Mouse (Mus musculus) MEL (cell line): ENCODE measurements around the gene Cep131. TPM values are rescaled to one million over a fixed set of nuclear protein-coding genes. Genes with fewer than 3 reads are reported as not detected.

Source experiments
- DNase-seq: peaks from one replicate; pipeline ENCODE4 v3.0.0; 2011; ENCODE audit warnings: low read depth, low spot score
- H3K27ac ChIP-seq: 2 replicates; pipeline ENCODE4 v1.5.1; 2012; ENCODE audit warnings: low read depth, mild to moderate bottlenecking, control low read depth, low read length, moderate library complexity; ENCODE audit not compliant: control insufficient read depth
- H3K27me3 ChIP-seq, 2 experiments: fragments of 150-350 bp in 1 of 2; sonication (generic) in 1 of 2; 2 replicates each; pipeline ENCODE4 v1.6.1; 2012; ENCODE audit warnings: low read length in 2 of 2, mild to moderate bottlenecking in 2 of 2, improper control_type of control experiment in 1 of 2, moderate library complexity in 1 of 2; ENCODE audit not compliant: insufficient read depth in 2 of 2, control insufficient read depth in 1 of 2
- H3K36me3 ChIP-seq, 2 experiments: 2 replicates each; pipeline ENCODE4 v1.6.1; 2012 to 2014; ENCODE audit warnings: low read length in 2 of 2, improper control_type of control experiment in 1 of 2, inconsistent platforms in 1 of 2, mild to moderate bottlenecking in 1 of 2; ENCODE audit not compliant: insufficient read depth in 2 of 2, control insufficient read depth in 1 of 2
- H3K4me1 ChIP-seq, 2 experiments: fragments of 150-350 bp in 1 of 2; sonication (generic) in 1 of 2; 2 replicates each; pipeline ENCODE4 v1.6.1; 2012; ENCODE audit warnings: low read length in 2 of 2, improper control_type of control experiment in 1 of 2, mild to moderate bottlenecking in 1 of 2; ENCODE audit not compliant: insufficient read depth in 2 of 2, control insufficient read depth in 1 of 2
- H3K4me3 ChIP-seq, 2 experiments: fragments of 150-350 bp in 1 of 2; sonication (generic) in 1 of 2; 2 replicates each; pipeline ENCODE4 v1.5.1; 2012; ENCODE audit warnings: low read depth in 2 of 2, low read length in 2 of 2, mild to moderate bottlenecking in 2 of 2, moderate library complexity in 2 of 2, control low read depth in 1 of 2, improper control_type of control experiment in 1 of 2; ENCODE audit not compliant: control insufficient read depth in 1 of 2, insufficient read depth in 1 of 2
- H3K79me2 ChIP-seq: 2 replicates; pipeline ENCODE4 v1.6.1; 2012; ENCODE audit warnings: mild to moderate bottlenecking, low read length, moderate library complexity; ENCODE audit not compliant: control insufficient read depth, poor library complexity, insufficient read depth
- H3K9ac ChIP-seq: 2 replicates; pipeline ENCODE4 v1.6.1; 2012; ENCODE audit warnings: low read depth, mild to moderate bottlenecking, control low read depth, low read length, moderate library complexity; ENCODE audit not compliant: control insufficient read depth, poor library complexity, severe bottlenecking
- H3K9me3 ChIP-seq: fragments of 150-350 bp; sonication (generic); replicated peaks from 2 replicates; pipeline ENCODE4 v1.6.1; 2012; ENCODE audit warnings: mild to moderate bottlenecking, low read length, improper control_type of control experiment, moderate library complexity; ENCODE audit not compliant: insufficient read depth
- CHD1 ChIP-seq: IDR thresholded peaks from 2 replicates; pipeline ENCODE4 v1.6.1; 2012; ENCODE audit warnings: low read depth, mild to moderate bottlenecking, inconsistent platforms, low read length, improper control_type of control experiment
- CHD2 ChIP-seq: IDR thresholded peaks from 2 replicates; pipeline ENCODE4 v1.6.1; 2011; ENCODE audit warnings: low read length, improper control_type of control experiment
- CTCF ChIP-seq, 3 experiments: IDR thresholded peaks in 2 of 3; conservative IDR thresholded peaks in 1 of 3; 2 replicates each; pipeline ENCODE4 v1.5.1; 2011 to 2012; ENCODE audit warnings: low read length in 3 of 3, low read depth in 2 of 3, mild to moderate bottlenecking in 2 of 3, improper control_type of control experiment in 1 of 3, inconsistent platforms in 1 of 3, mixed read lengths in 1 of 3, moderate library complexity in 1 of 3; ENCODE audit not compliant: control insufficient read depth in 1 of 3, insufficient read depth in 1 of 3, poor library complexity in 1 of 3, severe bottlenecking in 1 of 3
- E2F4 ChIP-seq: IDR thresholded peaks from 2 replicates; pipeline ENCODE4 v1.6.1; 2011; ENCODE audit warnings: low read depth, low read length, improper control_type of control experiment, borderline replicate concordance
- ELF1 ChIP-seq: IDR thresholded peaks from 2 replicates; pipeline ENCODE4 v1.6.1; 2014; ENCODE audit warnings: low read depth, mild to moderate bottlenecking, inconsistent platforms, low read length, improper control_type of control experiment, moderate library complexity
- ETS1 ChIP-seq: IDR thresholded peaks from 2 replicates; pipeline ENCODE4 v1.6.1; 2012; ENCODE audit warnings: low read depth, mild to moderate bottlenecking, inconsistent platforms, low read length, improper control_type of control experiment, moderate library complexity
- GATA1 ChIP-seq: IDR thresholded peaks from 2 replicates; pipeline ENCODE4 v1.6.1; 2011; ENCODE audit warnings: low read depth, low read length, improper control_type of control experiment
- JUND ChIP-seq: IDR thresholded peaks from 2 replicates; pipeline ENCODE4 v1.6.1; 2011; ENCODE audit warnings: low read depth, mild to moderate bottlenecking, improper control_type of control experiment, low read length
- KAT2A ChIP-seq: conservative IDR thresholded peaks from 2 replicates; pipeline ENCODE4 v1.6.1; 2012; ENCODE audit warnings: low read depth, low read length, improper control_type of control experiment, inconsistent platforms
- MAX ChIP-seq: IDR thresholded peaks from 2 replicates; pipeline ENCODE4 v1.6.1; 2011; ENCODE audit warnings: low read length, improper control_type of control experiment
- POLR2AphosphoS2 ChIP-seq: IDR thresholded peaks from 2 replicates; pipeline ENCODE4 v1.6.1; 2011; ENCODE audit warnings: low read length, improper control_type of control experiment
- SMC3 ChIP-seq: IDR thresholded peaks from 2 replicates; pipeline ENCODE4 v1.6.1; 2011; ENCODE audit warnings: low read depth, low read length, improper control_type of control experiment
- TBP ChIP-seq: IDR thresholded peaks from 2 replicates; pipeline ENCODE4 v1.8.0; 2011; ENCODE audit warnings: low read depth, low read length, improper control_type of control experiment
- TCF12 ChIP-seq: IDR thresholded peaks from 2 replicates; pipeline ENCODE4 v1.6.1; 2014; ENCODE audit warnings: low read depth, mild to moderate bottlenecking, inconsistent platforms, low read length, improper control_type of control experiment, moderate library complexity
- USF2 ChIP-seq, 2 experiments: IDR thresholded peaks; 2 replicates each; pipeline ENCODE4 v1.6.1; 2011 to 2012; ENCODE audit warnings: improper control_type of control experiment in 2 of 2, low read length in 2 of 2, borderline replicate concordance in 1 of 2, inconsistent platforms in 1 of 2, low read depth in 1 of 2, mild to moderate bottlenecking in 1 of 2; ENCODE audit not compliant: insufficient read depth in 1 of 2
- ZC3H11A ChIP-seq: IDR thresholded peaks from 2 replicates; pipeline ENCODE4 v1.6.1; 2012; ENCODE audit warnings: low read depth, mild to moderate bottlenecking, inconsistent platforms, low read length, improper control_type of control experiment
- ZNF384 ChIP-seq: IDR thresholded peaks from 2 replicates; pipeline ENCODE4 v1.6.1; 2012; ENCODE audit warnings: low read depth, mild to moderate bottlenecking, inconsistent platforms, low read length, improper control_type of control experiment
- polyA plus RNA-seq, 2 experiments: library from polyadenylated mRNA; stranded (reverse) in 1 of 2; unstranded in 1 of 2; fragments of >175 nt in 1 of 2; fragments of >200 nt in 1 of 2; gene quantifications; 2 replicates each; pipeline versions ENCODE4 v1.2.1 to v1.2.4; 2012; ENCODE audit warnings: low replicate concordance in 2 of 2, low read depth in 1 of 2; ENCODE audit not compliant: insufficient read length in 2 of 2, insufficient read depth in 1 of 2, missing spikeins in 1 of 2
- total RNA-seq: library from RNA; depleted of rRNA; stranded (reverse); fragments of 300-350 nt; gene quantifications from 2 replicates; pipeline ENCODE4 v1.2.3, GENCODE M21; 2012

The Cep131 gene
- total and polyA plus RNA-seq, 3 experiments = 21.6 to 26.6 TPM; not detected in 1

- TF ChIP-seq ZC3H11A (no peak), ETS1 (no peak), ZNF384 (no peak), KAT2A (no peak), TBP (no peak), USF2 (IDR thresholded peaks at IDR 0.05; ENCODE audit: borderline replicate concordance in 1 of 2, insufficient read depth in 1 of 2, low read depth in 1 of 2, low read length in 2 of 2) (no peak), CTCF (IDR thresholded peaks at IDR 0.05 in 2 of 3, conservative IDR thresholded peaks at IDR 0.05 in 1 of 3; ENCODE audit: control insufficient read depth in 1 of 3, insufficient read depth in 1 of 3, low read depth in 2 of 3, low read length in 3 of 3, poor library complexity in 1 of 3, severe bottlenecking in 1 of 3) (no peak), E2F4 (no peak), POLR2AphosphoS2 (no peak), TCF12 (no peak), CHD1 (no peak), MAX (no peak)
- no peak for DNase-seq
- no peaks in the 10 kb centered on the region for H3K36me3 ChIP-seq
- no peak overlapping the region for H3K27ac ChIP-seq
- H3K79me2 ChIP-seq = no peaks in the 10 kb centered on the region
- no peaks in the 10 kb centered on the region for H3K9me3 ChIP-seq
- H3K9ac ChIP-seq = no peak overlapping the region
- no peaks in the 10 kb centered on the region for H3K27me3 ChIP-seq
- H3K4me3 ChIP-seq = no peak overlapping the region
- no peaks in the 10 kb centered on the region for H3K4me1 ChIP-seq
These were observed 10.4 kb downstream of the Cep131 start for GRCm38 (mm10) chr11:120076191-120076590.

- H3K4me1 ChIP-seq = no peaks in the 10 kb centered on the region
- no peaks in the 10 kb centered on the region for H3K36me3 ChIP-seq
- no peak overlapping the region for H3K4me3 ChIP-seq
- H3K79me2 ChIP-seq = no peaks in the 10 kb centered on the region
- DNase-seq = no peak
- no peaks in the 10 kb centered on the region for H3K27me3 ChIP-seq
- TF ChIP-seq GATA1 = no peak
- no peak for TF ChIP-seq ETS1
- no peak for TF ChIP-seq JUND
- no peak for TF ChIP-seq CHD2
- no peak for TF ChIP-seq SMC3
- TF ChIP-seq CTCF (IDR thresholded peaks at IDR 0.05 in 2 of 3, conservative IDR thresholded peaks at IDR 0.05 in 1 of 3; ENCODE audit: control insufficient read depth in 1 of 3, insufficient read depth in 1 of 3, low read depth in 2 of 3, low read length in 3 of 3, poor library complexity in 1 of 3, severe bottlenecking in 1 of 3) = no peak
- no peak for TF ChIP-seq ELF1
- H3K9ac ChIP-seq = no peak overlapping the region
- H3K9me3 ChIP-seq = no peaks in the 10 kb centered on the region
- H3K27ac ChIP-seq = no peak overlapping the region
These were observed 13.5 kb downstream of the Cep131 start for GRCm38 (mm10) chr11:120072986-120073647.
